Mouse (Mus musculus) cortical plate, adult 2 months (tissue): Measurements from ENCODE around the gene Spink2.

Experiments used
- CTCF ChIP-seq: fragments of 200-500 bp; IDR thresholded peaks from 2 replicates; pipeline ENCODE4 v1.5.1; 2011; ENCODE audit warnings: mild to moderate bottlenecking, control low read depth, low read length; ENCODE audit not compliant: insufficient read depth; ENCODE audit errors: extremely low read depth
- POLR2A ChIP-seq: fragments of 200-500 bp; IDR thresholded peaks from 2 replicates; pipeline ENCODE4 v1.6.1; 2011; ENCODE audit warnings: mild to moderate bottlenecking, low read length, control low read depth; ENCODE audit not compliant: insufficient read depth; ENCODE audit errors: extremely low read depth

DNA sequence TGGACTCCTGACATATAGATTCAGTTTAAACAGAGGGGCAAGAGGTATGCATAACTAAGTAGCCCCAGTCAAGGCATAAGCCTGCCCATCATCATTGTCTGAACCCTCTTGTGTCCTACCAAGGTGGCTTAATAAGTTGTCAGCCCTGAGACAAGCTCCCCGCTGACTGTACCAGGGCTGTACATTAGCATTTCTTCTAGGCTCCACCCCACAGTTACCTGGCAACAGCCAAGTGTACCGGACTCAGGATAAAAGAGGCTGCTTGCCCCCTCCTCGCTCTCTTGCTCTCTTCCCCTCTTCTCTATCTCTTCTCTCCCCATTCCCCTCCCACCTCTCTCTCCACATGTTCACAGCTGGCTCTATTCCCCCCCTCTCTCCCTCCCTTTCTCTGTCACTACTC, 23.6 kb upstream of the Spink2 start:
- TF ChIP-seq CTCF = no peak
- no peak for TF ChIP-seq POLR2A
